Mouse (Mus musculus): Measurements from ENCODE around the gene Rasa3. TPM values are rescaled to one million over a fixed set of nuclear protein-coding genes. Genes with fewer than 3 reads are reported as not detected.
A peak's percentile ranks its signal among the peaks of the same experiment; 100 is the strongest.

Rasa3 gene
- polyA plus RNA-seq, 1 experiment from 2014 or later = 24.8 TPM

GRCm38 (mm10) chr8:13550718-13551573 is 126.5 kb downstream of the Rasa3 start:
- 64% methylated on average over 9 of the region's 9 CpGs for WGBS

GRCm38 (mm10) chr8:13548831-13549230 is 128.6 kb downstream of the Rasa3 start:
- Histone ChIP-seq H3K4me3 (no peak overlapping the region), H3K4me1 (no peaks in the 10 kb centered on the region; the same call in 1 of the 2 replicates), H3K27ac (no peak overlapping the region), H3K27me3 (ENCODE audit: poor library complexity, severe bottlenecking) (no peaks in the 10 kb centered on the region), H3K36me3 (replicated peaks) (no peaks in the 10 kb centered on the region), H3K9me3 (peaks cover 5% of the 10 kb centered on the region; the same call in 1 of the 2 replicates)
- no peak for DNase-seq (ENCODE audit: extremely low spot score, low spot score)
- WGBS = 64% methylated on average over 9 of the region's 9 CpGs

More at GRCm38 (mm10) chr8:13550718-13551573, 126.5 kb downstream of the Rasa3 start:
- Histone ChIP-seq H3K36me3 (replicated peaks) (no peaks in the 10 kb centered on the region), H3K27me3 (ENCODE audit: poor library complexity, severe bottlenecking) (no peaks in the 10 kb centered on the region), H3K9me3 (no peaks in the 10 kb centered on the region), H3K4me3 (no peak overlapping the region), H3K4me1 (no peaks in the 10 kb centered on the region; the same call in 1 of the 2 replicates), H3K27ac (0 out of 2 replicates have a peak overlapping the region, but pooled peaks have one; percentile 11)
- DNase-seq (ENCODE audit: extremely low spot score, low spot score) = peak; percentile 77

GRCm38 (mm10) chr8:13548235-13548634 is 129.2 kb downstream of the Rasa3 start:
- no peak for DNase-seq (ENCODE audit: extremely low spot score, low spot score)
- Histone ChIP-seq H3K9me3 (peaks cover 5% of the 10 kb centered on the region; the same call in 1 of the 2 replicates), H3K4me1 (no peaks in the 10 kb centered on the region; the same call in 1 of the 2 replicates), H3K27me3 (ENCODE audit: poor library complexity, severe bottlenecking) (no peaks in the 10 kb centered on the region), H3K4me3 (no peak overlapping the region), H3K36me3 (replicated peaks) (no peaks in the 10 kb centered on the region), H3K27ac (no peak overlapping the region)
- WGBS = 53% methylated on average over 4 of the region's 4 CpGs

- H3K4me3 ChIP-seq = no peak overlapping the region
- 86% methylated on average over 4 of the region's 4 CpGs for WGBS
- no peaks in the 10 kb centered on the region; the same call in 1 of the 2 replicates for H3K4me1 ChIP-seq
- no peak overlapping the region for H3K27ac ChIP-seq
- DNase-seq (ENCODE audit: extremely low spot score, low spot score) = no peak
- H3K36me3 ChIP-seq (replicated peaks) = no peaks in the 10 kb centered on the region
- no peaks in the 10 kb centered on the region for H3K27me3 ChIP-seq (ENCODE audit: poor library complexity, severe bottlenecking)
- H3K9me3 ChIP-seq = peaks cover 5% of the 10 kb centered on the region; the same call in 1 of the 2 replicates
Observed at GRCm38 (mm10) chr8:13546421-13546820, 131.0 kb downstream of the Rasa3 start.

GRCm38 (mm10) chr8:13541526-13541925 is 135.9 kb downstream of the Rasa3 start:
- Histone ChIP-seq H3K27ac (no peak overlapping the region), H3K27me3 (ENCODE audit: poor library complexity, severe bottlenecking) (no peaks in the 10 kb centered on the region), H3K36me3 (replicated peaks) (no peaks in the 10 kb centered on the region), H3K4me1 (no peaks in the 10 kb centered on the region), H3K4me3 (no peak overlapping the region), H3K9me3 (peaks cover 5% of the 10 kb centered on the region; the same call in 1 of the 2 replicates)
- 82% methylated on average over 5 of the region's 5 CpGs for WGBS
- no peak for DNase-seq (ENCODE audit: extremely low spot score, low spot score)

GRCm38 (mm10) chr8:13540122-13540521 is 137.3 kb downstream of the Rasa3 start:
- no peaks in the 10 kb centered on the region for H3K27me3 ChIP-seq (ENCODE audit: poor library complexity, severe bottlenecking)
- H3K36me3 ChIP-seq (replicated peaks) = no peaks in the 10 kb centered on the region
- H3K4me1 ChIP-seq = no peaks in the 10 kb centered on the region
- no peak for DNase-seq (ENCODE audit: extremely low spot score, low spot score)
- 88% methylated on average over 5 of the region's 5 CpGs for WGBS
- no peak overlapping the region for H3K27ac ChIP-seq
- H3K4me3 ChIP-seq = no peak overlapping the region
- H3K9me3 ChIP-seq = peaks cover 4% of the 10 kb centered on the region; the same call in 1 of the 2 replicates

GRCm38 (mm10) chr8:13538821-13539220 is 138.6 kb downstream of the Rasa3 start:
- no peaks in the 10 kb centered on the region for H3K36me3 ChIP-seq (replicated peaks)
- no peak overlapping the region for H3K27ac ChIP-seq
- H3K4me1 ChIP-seq = no peaks in the 10 kb centered on the region
- H3K27me3 ChIP-seq (ENCODE audit: poor library complexity, severe bottlenecking) = no peaks in the 10 kb centered on the region
- no peaks in the 10 kb centered on the region for H3K9me3 ChIP-seq
- WGBS = 84% methylated on average over 6 of the region's 6 CpGs
- DNase-seq (ENCODE audit: extremely low spot score, low spot score) = no peak
- no peak overlapping the region for H3K4me3 ChIP-seq

GRCm38 (mm10) chr8:13537102-13537501 is 140.3 kb downstream of the Rasa3 start:
- H3K4me3 ChIP-seq = no peak overlapping the region
- H3K27ac ChIP-seq = no peak overlapping the region
- H3K27me3 ChIP-seq (ENCODE audit: poor library complexity, severe bottlenecking) = no peaks in the 10 kb centered on the region
- H3K36me3 ChIP-seq (replicated peaks) = no peaks in the 10 kb centered on the region
- H3K4me1 ChIP-seq = no peaks in the 10 kb centered on the region
- WGBS = 59% methylated on average over 2 of the region's 2 CpGs
- no peak for DNase-seq (ENCODE audit: extremely low spot score, low spot score)
- H3K9me3 ChIP-seq = no peaks in the 10 kb centered on the region

- 91% methylated on average over 8 of the region's 8 CpGs for WGBS
Observed at GRCm38 (mm10) chr8:13533123-13533522, 144.3 kb downstream of the Rasa3 start.

GRCm38 (mm10) chr8:13531602-13532171 is 145.7 kb downstream of the Rasa3 start:
- 87% methylated on average over 9 of the region's 9 CpGs for WGBS
- Histone ChIP-seq H3K27ac (no peak overlapping the region), H3K4me1 (0 out of 2 replicates have a peak, but pooled peaks cover 9% of the 10 kb centered on the region), H3K36me3 (replicated peaks) (no peaks in the 10 kb centered on the region), H3K27me3 (ENCODE audit: poor library complexity, severe bottlenecking) (no peaks in the 10 kb centered on the region), H3K9me3 (peaks cover 10% of the 10 kb centered on the region), H3K4me3 (no peak overlapping the region)
- no peak for DNase-seq (ENCODE audit: extremely low spot score, low spot score)

More at GRCm38 (mm10) chr8:13533123-13533522, 144.3 kb downstream of the Rasa3 start:
- DNase-seq (ENCODE audit: extremely low spot score, low spot score) = no peak
- Histone ChIP-seq H3K9me3 (no peaks in the 10 kb centered on the region), H3K27ac (no peak overlapping the region), H3K4me3 (no peak overlapping the region), H3K27me3 (ENCODE audit: poor library complexity, severe bottlenecking) (no peaks in the 10 kb centered on the region), H3K36me3 (replicated peaks) (no peaks in the 10 kb centered on the region), H3K4me1 (0 out of 2 replicates have a peak, but pooled peaks cover 9% of the 10 kb centered on the region)

- H3K4me1 ChIP-seq = 0 out of 2 replicates have a peak, but pooled peaks cover 9% of the 10 kb centered on the region
- no peak overlapping the region for H3K27ac ChIP-seq
- WGBS = 83% methylated on average over 5 of the region's 5 CpGs
- DNase-seq (ENCODE audit: extremely low spot score, low spot score) = no peak
- no peaks in the 10 kb centered on the region for H3K27me3 ChIP-seq (ENCODE audit: poor library complexity, severe bottlenecking)
- peaks cover 10% of the 10 kb centered on the region for H3K9me3 ChIP-seq
- H3K36me3 ChIP-seq (replicated peaks) = no peaks in the 10 kb centered on the region
- H3K4me3 ChIP-seq = no peak overlapping the region
Observed at GRCm38 (mm10) chr8:13530941-13531340, 146.5 kb downstream of the Rasa3 start.

GRCm38 (mm10) chr8:13530401-13530800 is 147.0 kb downstream of the Rasa3 start:
- 90% methylated on average over 3 of the region's 3 CpGs for WGBS
- no peaks in the 10 kb centered on the region for H3K27me3 ChIP-seq (ENCODE audit: poor library complexity, severe bottlenecking)
- 0 out of 2 replicates have a peak, but pooled peaks cover 9% of the 10 kb centered on the region for H3K4me1 ChIP-seq
- H3K36me3 ChIP-seq (replicated peaks) = no peaks in the 10 kb centered on the region
- H3K27ac ChIP-seq = no peak overlapping the region
- peaks cover 10% of the 10 kb centered on the region for H3K9me3 ChIP-seq
- no peak for DNase-seq (ENCODE audit: extremely low spot score, low spot score)
- H3K4me3 ChIP-seq = no peak overlapping the region

- no peak overlapping the region for H3K4me3 ChIP-seq
- WGBS = 77% methylated on average over 7 of the region's 7 CpGs
- H3K9me3 ChIP-seq = peaks cover 10% of the 10 kb centered on the region
- no peak overlapping the region for H3K27ac ChIP-seq
- 0 out of 2 replicates have a peak, but pooled peaks cover 9% of the 10 kb centered on the region for H3K4me1 ChIP-seq
- no peaks in the 10 kb centered on the region for H3K27me3 ChIP-seq (ENCODE audit: poor library complexity, severe bottlenecking)
- no peak for DNase-seq (ENCODE audit: extremely low spot score, low spot score)
- H3K36me3 ChIP-seq (replicated peaks) = no peaks in the 10 kb centered on the region
Observed at GRCm38 (mm10) chr8:13529891-13530316, 147.5 kb downstream of the Rasa3 start.
